Mouse (Mus musculus): ENCODE data around the gene Ric3.

DNA sequence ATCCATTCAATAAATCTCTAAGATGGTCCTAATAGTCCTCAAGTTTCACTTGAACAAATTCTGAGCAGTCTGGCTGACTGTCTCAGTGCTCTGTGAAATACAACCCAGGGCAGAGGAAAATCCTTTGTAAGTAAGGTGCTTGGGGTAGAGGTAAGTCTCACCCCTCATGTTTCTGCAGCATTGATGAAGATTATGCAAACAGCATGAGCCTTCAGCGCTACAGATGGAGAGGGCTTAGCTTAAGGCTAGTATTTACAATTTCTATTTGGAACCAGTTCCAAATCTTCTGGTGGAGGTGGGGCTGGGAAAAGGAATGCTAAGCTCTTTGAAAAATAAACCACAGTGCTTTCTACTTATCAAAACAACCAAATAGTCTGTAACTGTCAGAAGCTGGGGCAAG lies 44.1 kb downstream of the Ric3 start:
- TF ChIP-seq CTCF (IDR thresholded peaks at IDR 0.05; ENCODE audit: low read depth) (no peak), EP300 (IDR thresholded peaks at IDR 0.05; ENCODE audit: low read depth) (no peak)

Data from liver, embryonic 14.5 days (tissue).